22 mouse cellular contexts compared by ENCODE assay signal in the genomic region with DNA sequence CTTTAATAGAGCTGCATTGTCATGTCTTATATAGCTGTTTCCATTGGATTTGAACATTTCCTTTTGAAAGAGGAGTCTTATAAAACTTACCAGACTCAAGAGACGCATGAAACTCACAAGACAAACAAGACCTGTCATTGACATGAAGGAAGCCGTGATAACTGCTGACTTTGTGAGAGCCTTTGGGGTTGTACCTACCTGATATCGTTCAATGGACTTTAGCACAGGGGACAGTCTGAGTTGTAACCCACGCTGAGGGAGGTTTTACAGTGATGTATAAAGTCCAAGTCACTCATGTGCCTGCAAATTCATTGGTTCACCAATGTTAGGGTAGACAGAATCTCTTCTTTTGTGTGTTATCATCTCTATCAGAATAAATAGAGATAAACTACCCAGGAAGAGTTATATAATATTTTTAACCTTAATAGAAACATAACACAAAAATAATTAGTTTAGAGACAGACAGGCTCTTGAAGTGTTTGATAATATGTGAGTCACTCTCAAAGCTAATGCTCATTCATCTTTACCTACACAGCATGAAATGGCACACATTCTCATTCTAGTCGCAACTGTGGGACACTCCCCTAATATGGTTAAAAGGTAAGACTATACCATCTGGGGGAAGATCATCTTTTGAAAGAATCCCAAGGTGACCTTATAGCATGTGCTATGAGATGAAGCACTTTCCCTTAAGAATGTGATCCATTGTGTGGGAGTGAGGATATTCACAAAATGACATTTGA. TPM values are rescaled to one million over a fixed set of nuclear protein-coding genes. Genes with fewer than 3 reads are reported as not detected.
DNase-seq lines count a peak whose midpoint lies in the region; ATAC-seq lines count a peak whose summit lies in the region.
"Had no signal": no experiment of that assay in that cellular context is flagged by ENCODE, and none has a peak within 500 bp of the region (broad histone marks: within the 10 kb centered on the region; RNA-seq: fewer than 3 reads in every experiment).

No protein-coding gene starts in this region.

- 86% methylated on average over 5 of the region's 5 CpGs for WGBS in midbrain, embryonic 11.5 days
- 90% methylated on average over 5 of the region's 5 CpGs for WGBS in midbrain, embryonic 16.5 days
- 75% methylated on average over 5 of the region's 5 CpGs for WGBS in intestine, embryonic 16.5 days

- H3K4me1 ChIP-seq in midbrain, embryonic 11.5 days (ENCODE audit: control insufficient read depth, insufficient read depth, low read length), result no peaks in the 10 kb centered on the region
- no peaks in the 10 kb centered on the region for H3K4me1 ChIP-seq in midbrain, embryonic 16.5 days (ENCODE audit: control insufficient read depth, insufficient read depth, low read length)
- H3K4me1 ChIP-seq in intestine, embryonic 16.5 days (ENCODE audit: control insufficient read depth, insufficient read depth, low read length), result no peaks in the 10 kb centered on the region
- H3K4me1 ChIP-seq: embryonic facial prominence, embryonic 13.5 days; embryonic facial prominence, embryonic 15.5 days; forebrain, embryonic 10.5 days; forebrain, embryonic 12.5 days had no signal

- no peak overlapping the region for H3K9ac ChIP-seq in midbrain, embryonic 11.5 days (ENCODE audit: low read length)
- H3K9ac ChIP-seq in midbrain, embryonic 16.5 days (ENCODE audit: low read depth, low read length), result no peak overlapping the region
- H3K9ac ChIP-seq in intestine, embryonic 16.5 days (ENCODE audit: low read depth, low read length), result no peak overlapping the region
- H3K9ac ChIP-seq: embryonic facial prominence, embryonic 13.5 days; embryonic facial prominence, embryonic 15.5 days; forebrain, embryonic 12.5 days had no signal

- intact Hi-C loops in left cerebral cortex, postnatal 25 days (cut with DNase I), result no loop called here

- peak; percentile 53 for DNase-seq in midbrain, embryonic 11.5 days (ENCODE audit: low spot score, missing footprints)
- no peak for DNase-seq in left cerebral cortex, postnatal 25 days (ENCODE audit: low spot score in 2 of 2)
- DNase-seq in gastrocnemius, postnatal 25 days, result no peak
- DNase-seq: adrenal gland, adult 2 months; adrenal gland, postnatal 10 days; adrenal gland, postnatal 25 days; cerebellum, adult 11 months; cerebellum, adult 18-20 months; cerebellum, adult 8-10 months; cerebellum, adult 9-11 months; cerebellum, postnatal 14 days; cerebellum, postnatal 36 days; embryo, embryonic 11 days had no signal

- ATAC-seq in midbrain, embryonic 11.5 days (ENCODE audit: low FRiP score), result no peak
- no peak for ATAC-seq in midbrain, embryonic 16.5 days
- ATAC-seq in intestine, embryonic 16.5 days, result peak; percentile 99
- ATAC-seq: forebrain, embryonic 14.5 days; forebrain, embryonic 16.5 days had no signal

- H3K36me3 ChIP-seq in midbrain, embryonic 11.5 days (ENCODE audit: control insufficient read depth, insufficient read depth, low read length), result no peaks in the 10 kb centered on the region
- H3K36me3 ChIP-seq in midbrain, embryonic 16.5 days (ENCODE audit: control insufficient read depth, insufficient read depth, low read length), result no peaks in the 10 kb centered on the region
- H3K36me3 ChIP-seq in intestine, embryonic 16.5 days (ENCODE audit: control insufficient read depth, insufficient read depth, low read length), result no peaks in the 10 kb centered on the region
- H3K36me3 ChIP-seq: embryonic facial prominence, embryonic 13.5 days; embryonic facial prominence, embryonic 15.5 days; forebrain, embryonic 10.5 days; forebrain, embryonic 12.5 days had no signal

- H3K9me3 ChIP-seq in midbrain, embryonic 11.5 days (ENCODE audit: control insufficient read depth, low read length), result no peaks in the 10 kb centered on the region
- no peaks in the 10 kb centered on the region for H3K9me3 ChIP-seq in midbrain, embryonic 16.5 days (replicated peaks; ENCODE audit: control insufficient read depth, low read length, poor library complexity, severe bottlenecking)
- H3K9me3 ChIP-seq in intestine, embryonic 16.5 days (ENCODE audit: control insufficient read depth, low read length), result no peaks in the 10 kb centered on the region
- H3K9me3 ChIP-seq: embryonic facial prominence, embryonic 13.5 days; embryonic facial prominence, embryonic 15.5 days; forebrain, embryonic 10.5 days; forebrain, embryonic 12.5 days had no signal

- no peak overlapping the region for H3K4me3 ChIP-seq in midbrain, embryonic 11.5 days (ENCODE audit: low read depth, low read length)
- no peak overlapping the region for H3K4me3 ChIP-seq in midbrain, embryonic 16.5 days (ENCODE audit: low read depth, low read length)
- H3K4me3 ChIP-seq in intestine, embryonic 16.5 days (ENCODE audit: low read length), result no peak overlapping the region
- H3K4me3 ChIP-seq: embryonic facial prominence, embryonic 13.5 days; embryonic facial prominence, embryonic 15.5 days; erythroblast, embryonic 14.5 days; forebrain, embryonic 10.5 days; forebrain, embryonic 12.5 days had no signal

- no peak overlapping the region for H3K27ac ChIP-seq in midbrain, embryonic 11.5 days (ENCODE audit: low read depth, low read length)
- no peak overlapping the region for H3K27ac ChIP-seq in midbrain, embryonic 16.5 days (ENCODE audit: low read length)
- H3K27ac ChIP-seq in intestine, embryonic 16.5 days (ENCODE audit: low read length), result no peak overlapping the region
- H3K27ac ChIP-seq: embryonic facial prominence, embryonic 13.5 days; embryonic facial prominence, embryonic 15.5 days; forebrain, embryonic 10.5 days; forebrain, embryonic 12.5 days had no signal

- H3K27me3 ChIP-seq in midbrain, embryonic 11.5 days (ENCODE audit: control insufficient read depth, insufficient read depth, low read length), result no peaks in the 10 kb centered on the region
- no peaks in the 10 kb centered on the region for H3K27me3 ChIP-seq in midbrain, embryonic 16.5 days (ENCODE audit: control insufficient read depth, insufficient read depth, low read depth, low read length)
- no peaks in the 10 kb centered on the region for H3K27me3 ChIP-seq in intestine, embryonic 16.5 days (replicated peaks; ENCODE audit: control insufficient read depth, insufficient read depth, low read length)
- H3K27me3 ChIP-seq: embryonic facial prominence, embryonic 13.5 days; embryonic facial prominence, embryonic 15.5 days; forebrain, embryonic 12.5 days had no signal

- H3K4me2 ChIP-seq in midbrain, embryonic 11.5 days, result no peak overlapping the region
- no peak overlapping the region for H3K4me2 ChIP-seq in midbrain, embryonic 16.5 days (ENCODE audit: low read length)
- no peak overlapping the region for H3K4me2 ChIP-seq in intestine, embryonic 16.5 days (ENCODE audit: low read depth, low read length)
- H3K4me2 ChIP-seq: embryonic facial prominence, embryonic 13.5 days; embryonic facial prominence, embryonic 15.5 days; forebrain, embryonic 12.5 days had no signal

RNA-seq across cellular contexts. Expression of gene Mrps30, which starts 54.4 kb away (rescaled TPM):
- 37.5 and 38.8 TPM in 2 replicates for polyA plus RNA-seq in midbrain, embryonic 11.5 days (2014; fragmentation: Nextera tagmentation; extraction: Ambion mirVana)
- 24.4 and 25.2 TPM in 2 replicates for polyA plus RNA-seq in midbrain, embryonic 16.5 days (2015; fragmentation: Nextera tagmentation; extraction: Ambion mirVana)
- polyA plus RNA-seq in intestine, embryonic 16.5 days (2015; fragmentation: Nextera tagmentation; extraction: Ambion mirVana), result 29.6 and 29.9 TPM in 2 replicates
- 10 to 100 TPM; 15.3 to 15.5 TPM for total RNA-seq in left cerebral cortex, postnatal 25 days (2021)
- total RNA-seq in gastrocnemius, postnatal 25 days (2021), result 10 to 100 TPM; 16.2 to 18.0 TPM

RNA-seq across cellular contexts. Expression of gene B430218F22Rik, which starts 55.1 kb away (rescaled TPM):
- polyA plus RNA-seq in midbrain, embryonic 11.5 days (2014; fragmentation: Nextera tagmentation; extraction: Ambion mirVana), result 0.41 and 0.94 TPM in 2 replicates
- 0.88 and 1.2 TPM in 2 replicates for polyA plus RNA-seq in midbrain, embryonic 16.5 days (2015; fragmentation: Nextera tagmentation; extraction: Ambion mirVana)
- 0.43 and 0.50 TPM in 2 replicates for polyA plus RNA-seq in intestine, embryonic 16.5 days (2015; fragmentation: Nextera tagmentation; extraction: Ambion mirVana)
- total RNA-seq in left cerebral cortex, postnatal 25 days (2021), result under 1 TPM; 0.23 to 0.32 TPM
- total RNA-seq in gastrocnemius, postnatal 25 days (2021), result under 1 TPM in 1 of 2 experiments, not detected in 1; 0.19 TPM
- polyA plus RNA-seq: erythroblast, embryonic 14.5 days had no signal
